Mouse (Mus musculus) forebrain, embryonic 16.5 days (tissue): ENCODE measurements around the gene Slc8a3. TPM values are rescaled to one million over a fixed set of nuclear protein-coding genes. Genes with fewer than 3 reads are reported as not detected.

ENCODE experiments used
- ATAC-seq: fragments of 200-750 bp; cut with Nextera tagmentation; 2 replicates; pipeline ENCODE4 v1.8.0; 2017; ENCODE audit warnings: mild to moderate bottlenecking, moderate library complexity
- H3K27ac ChIP-seq: fragments of 300-500 bp; sonication (generic); 2 replicates; pipeline ENCODE4 v1.5.1; 2014; ENCODE audit warnings: low read length, control low read depth
- H3K27me3 ChIP-seq: fragments of 300-500 bp; sonication (generic); replicated peaks from 2 replicates; pipeline ENCODE4 v1.6.1; 2014; ENCODE audit warnings: low read length; ENCODE audit not compliant: control insufficient read depth, insufficient read depth
- H3K36me3 ChIP-seq: fragments of 300-500 bp; sonication (generic); 2 replicates; pipeline ENCODE4 v1.6.1; 2014; ENCODE audit not compliant: control insufficient read depth, insufficient read depth
- H3K4me1 ChIP-seq: fragments of 300-500 bp; sonication (generic); replicated peaks from 2 replicates; pipeline ENCODE4 v1.6.1; 2014; ENCODE audit warnings: low read length; ENCODE audit not compliant: control insufficient read depth, insufficient read depth
- H3K4me2 ChIP-seq: fragments of 300-500 bp; sonication (generic); 2 replicates; pipeline ENCODE4 v1.6.1; 2014; ENCODE audit warnings: mild to moderate bottlenecking, low read length, control low read depth
- H3K4me3 ChIP-seq: fragments of 300-500 bp; sonication (generic); replicated peaks from 2 replicates; pipeline ENCODE4 v1.5.1; 2014; ENCODE audit warnings: mild to moderate bottlenecking, low read length, control low read depth
- H3K9ac ChIP-seq: fragments of 300-500 bp; sonication (generic); replicated peaks from 2 replicates; pipeline ENCODE4 v1.6.1; 2014; ENCODE audit warnings: low read depth, low read length, control low read depth
- H3K9me3 ChIP-seq: fragments of 300-500 bp; sonication (generic); 2 replicates; pipeline ENCODE4 v1.6.1; 2016; ENCODE audit warnings: low read length; ENCODE audit not compliant: control insufficient read depth
- WGBS: fragments of 180-500 bp; shearing (Covaris S2); extraction: QIAGEN DNeasy Blood & Tissue Kit; methylation state at CpG from one replicate; pipeline ENCODE4 v1.1.7; 2014; 5-methylcytosine and 5-hydroxymethylcytosine counted together
- polyA plus RNA-seq: library from polyadenylated mRNA; unstranded; fragments of >200 nt; fragmentation: Nextera tagmentation; extraction: Ambion mirVana; gene quantifications from 2 replicates; pipeline ENCODE4 v1.2.1, GENCODE M21; 2015

Slc8a3 gene
- polyA plus RNA-seq, 1 experiment from 2014 or later, result 7.0 TPM

- Histone ChIP-seq H3K4me3 (no peak overlapping the region), H3K4me1 (no peaks in the 10 kb centered on the region; the same call in 1 of the 2 replicates), H3K4me2 (no peak overlapping the region), H3K36me3 (no peaks in the 10 kb centered on the region), H3K9ac (no peak overlapping the region), H3K27ac (no peak overlapping the region), H3K9me3 (no peaks in the 10 kb centered on the region), H3K27me3 (no peaks in the 10 kb centered on the region)
- ATAC-seq, result no peak
- WGBS, result 63% methylated on average over 5 of the region's 5 CpGs
These were observed 172.1 kb downstream of the Slc8a3 start for GRCm38 (mm10) chr12:81160831-81161230.

GRCm38 (mm10) chr12:81160425-81160824, 172.6 kb downstream of the Slc8a3 start:
- H3K4me3 ChIP-seq, result no peak overlapping the region
- 93% methylated on average over 3 of the region's 3 CpGs for WGBS
- no peak for ATAC-seq
- H3K36me3 ChIP-seq, result no peaks in the 10 kb centered on the region
- H3K9ac ChIP-seq, result no peak overlapping the region
- H3K4me2 ChIP-seq, result no peak overlapping the region
- H3K4me1 ChIP-seq, result no peaks in the 10 kb centered on the region
- H3K27me3 ChIP-seq, result no peaks in the 10 kb centered on the region
- H3K27ac ChIP-seq, result no peak overlapping the region
- H3K9me3 ChIP-seq, result no peaks in the 10 kb centered on the region

- H3K4me3 ChIP-seq, result no peak overlapping the region
- H3K27ac ChIP-seq, result no peak overlapping the region
- no peaks in the 10 kb centered on the region for H3K36me3 ChIP-seq
- 94% methylated on average over 2 of the region's 2 CpGs for WGBS
- no peak overlapping the region for H3K4me2 ChIP-seq
- no peak for ATAC-seq
- H3K27me3 ChIP-seq, result no peaks in the 10 kb centered on the region
- H3K4me1 ChIP-seq, result no peaks in the 10 kb centered on the region
- H3K9ac ChIP-seq, result no peak overlapping the region
- no peaks in the 10 kb centered on the region for H3K9me3 ChIP-seq
These were observed 173.0 kb downstream of the Slc8a3 start for GRCm38 (mm10) chr12:81159947-81160346.

GRCm38 (mm10) chr12:81156841-81157240, 176.1 kb downstream of the Slc8a3 start:
- ATAC-seq, result no peak
- 92% methylated on average over 8 of the region's 8 CpGs for WGBS

GRCm38 (mm10) chr12:81155675-81156074, 177.3 kb downstream of the Slc8a3 start:
- no peak overlapping the region for H3K27ac ChIP-seq
- no peaks in the 10 kb centered on the region for H3K4me1 ChIP-seq
- H3K9ac ChIP-seq, result no peak overlapping the region
- H3K9me3 ChIP-seq, result no peaks in the 10 kb centered on the region
- no peak overlapping the region for H3K4me2 ChIP-seq
- no peaks in the 10 kb centered on the region for H3K27me3 ChIP-seq
- H3K36me3 ChIP-seq, result no peaks in the 10 kb centered on the region
- WGBS, result 86% methylated on average over 6 of the region's 6 CpGs
- H3K4me3 ChIP-seq, result no peak overlapping the region
- ATAC-seq, result no peak

More at GRCm38 (mm10) chr12:81156841-81157240, 176.1 kb downstream of the Slc8a3 start:
- Histone ChIP-seq H3K9ac (no peak overlapping the region), H3K27ac (no peak overlapping the region), H3K27me3 (no peaks in the 10 kb centered on the region), H3K4me3 (no peak overlapping the region), H3K4me1 (no peaks in the 10 kb centered on the region), H3K4me2 (no peak overlapping the region), H3K36me3 (no peaks in the 10 kb centered on the region), H3K9me3 (no peaks in the 10 kb centered on the region)

GRCm38 (mm10) chr12:81152082-81152481, 180.9 kb downstream of the Slc8a3 start:
- H3K4me1 ChIP-seq, result no peaks in the 10 kb centered on the region
- no peak overlapping the region for H3K9ac ChIP-seq
- WGBS, result 61% methylated on average over 2 of the region's 2 CpGs
- H3K4me2 ChIP-seq, result no peak overlapping the region
- no peaks in the 10 kb centered on the region for H3K9me3 ChIP-seq
- H3K4me3 ChIP-seq, result no peak overlapping the region
- no peaks in the 10 kb centered on the region for H3K36me3 ChIP-seq
- H3K27me3 ChIP-seq, result no peaks in the 10 kb centered on the region
- ATAC-seq, result no peak
- H3K27ac ChIP-seq, result no peak overlapping the region

GRCm38 (mm10) chr12:81150917-81151316, 182.1 kb downstream of the Slc8a3 start:
- no peak for ATAC-seq
- no peak overlapping the region for H3K27ac ChIP-seq
- 77% methylated on average over 5 of the region's 5 CpGs for WGBS
- H3K9ac ChIP-seq, result no peak overlapping the region
- no peak overlapping the region for H3K4me3 ChIP-seq
- no peaks in the 10 kb centered on the region for H3K36me3 ChIP-seq
- H3K9me3 ChIP-seq, result no peaks in the 10 kb centered on the region
- H3K4me2 ChIP-seq, result no peak overlapping the region
- H3K27me3 ChIP-seq, result no peaks in the 10 kb centered on the region
- H3K4me1 ChIP-seq, result 0 out of 2 replicates have a peak, but pooled peaks cover 2% of the 10 kb centered on the region

GRCm38 (mm10) chr12:81147956-81148355, 185.0 kb downstream of the Slc8a3 start:
- Histone ChIP-seq H3K9me3 (no peaks in the 10 kb centered on the region), H3K4me1 (0 out of 2 replicates have a peak, but pooled peaks cover 2% of the 10 kb centered on the region), H3K27ac (no peak overlapping the region), H3K36me3 (no peaks in the 10 kb centered on the region), H3K9ac (no peak overlapping the region), H3K4me2 (no peak overlapping the region), H3K4me3 (no peak overlapping the region), H3K27me3 (no peaks in the 10 kb centered on the region)
- ATAC-seq, result no peak
- 97% methylated on average over 6 of the region's 6 CpGs for WGBS
